Mouse (Mus musculus) splenic B cell, adult 2 months (primary cell): ENCODE measurements around the gene Wipf3.

Experiments
- DNase-seq: peaks from one replicate; pipeline ENCODE4 v3.0.0-alpha.2; 2011; ENCODE audit warnings: low read depth, low spot score
- H3K27me3 ChIP-seq: 2 replicates; pipeline ENCODE4 v1.6.1; 2012; ENCODE audit warnings: mild to moderate bottlenecking, low read length, moderate library complexity, mixed read lengths; ENCODE audit not compliant: control insufficient read depth, poor library complexity, insufficient read depth, severe bottlenecking
- H3K36me3 ChIP-seq: 2 replicates; pipeline ENCODE4 v1.6.1; 2012; ENCODE audit warnings: mild to moderate bottlenecking, low read length, moderate library complexity, mixed read lengths; ENCODE audit not compliant: control insufficient read depth, poor library complexity, insufficient read depth, severe bottlenecking

Wipf3 gene

GRCm38 (mm10) chr6:54481390-54482112 is 52.1 kb downstream of the Wipf3 start:
- Histone ChIP-seq H3K27me3 (no peaks in the 10 kb centered on the region), H3K36me3 (no peaks in the 10 kb centered on the region)
- no peak for DNase-seq

- no peak for DNase-seq
- H3K36me3 ChIP-seq: no peaks in the 10 kb centered on the region
- no peaks in the 10 kb centered on the region for H3K27me3 ChIP-seq
Measured at GRCm38 (mm10) chr6:54485000-54485399, 55.6 kb downstream of the Wipf3 start.

GRCm38 (mm10) chr6:54485435-54485901 is 56.1 kb downstream of the Wipf3 start:
- Histone ChIP-seq H3K36me3 (no peaks in the 10 kb centered on the region), H3K27me3 (no peaks in the 10 kb centered on the region)
- DNase-seq: no peak

- Histone ChIP-seq H3K27me3 (no peaks in the 10 kb centered on the region), H3K36me3 (no peaks in the 10 kb centered on the region)
- no peak for DNase-seq
Measured at GRCm38 (mm10) chr6:54485973-54486569, 56.7 kb downstream of the Wipf3 start.

GRCm38 (mm10) chr6:54491074-54491473 is 61.7 kb downstream of the Wipf3 start:
- Histone ChIP-seq H3K36me3 (no peaks in the 10 kb centered on the region), H3K27me3 (no peaks in the 10 kb centered on the region)
- no peak for DNase-seq

- Histone ChIP-seq H3K36me3 (no peaks in the 10 kb centered on the region), H3K27me3 (no peaks in the 10 kb centered on the region)
- DNase-seq: no peak
Measured at GRCm38 (mm10) chr6:54494097-54494496, 64.7 kb downstream of the Wipf3 start.

- no peaks in the 10 kb centered on the region for H3K27me3 ChIP-seq
- no peak for DNase-seq
- H3K36me3 ChIP-seq: no peaks in the 10 kb centered on the region
Measured at GRCm38 (mm10) chr6:54494612-54495398, 65.4 kb downstream of the Wipf3 start.

GRCm38 (mm10) chr6:54496214-54496613 is 66.8 kb downstream of the Wipf3 start:
- Histone ChIP-seq H3K27me3 (no peaks in the 10 kb centered on the region), H3K36me3 (no peaks in the 10 kb centered on the region)
- no peak for DNase-seq

- DNase-seq: no peak
- no peaks in the 10 kb centered on the region for H3K36me3 ChIP-seq
Measured at GRCm38 (mm10) chr6:54502661-54503115, 73.3 kb downstream of the Wipf3 start.

GRCm38 (mm10) chr6:54506318-54506717 is 76.9 kb downstream of the Wipf3 start:
- DNase-seq: no peak
- Histone ChIP-seq H3K36me3 (no peaks in the 10 kb centered on the region), H3K27me3 (no peaks in the 10 kb centered on the region)

More at GRCm38 (mm10) chr6:54502661-54503115, 73.3 kb downstream of the Wipf3 start:
- H3K27me3 ChIP-seq: no peaks in the 10 kb centered on the region

GRCm38 (mm10) chr6:54507002-54507401 is 77.6 kb downstream of the Wipf3 start:
- DNase-seq: no peak
- Histone ChIP-seq H3K36me3 (no peaks in the 10 kb centered on the region), H3K27me3 (no peaks in the 10 kb centered on the region)

- DNase-seq: no peak
- Histone ChIP-seq H3K36me3 (no peaks in the 10 kb centered on the region), H3K27me3 (no peaks in the 10 kb centered on the region)
Measured at GRCm38 (mm10) chr6:54507808-54508207, 78.4 kb downstream of the Wipf3 start.

GRCm38 (mm10) chr6:54508256-54508793 is 78.9 kb downstream of the Wipf3 start:
- no peak for DNase-seq
- no peaks in the 10 kb centered on the region for H3K36me3 ChIP-seq
- H3K27me3 ChIP-seq: no peaks in the 10 kb centered on the region

- Histone ChIP-seq H3K36me3 (no peaks in the 10 kb centered on the region), H3K27me3 (no peaks in the 10 kb centered on the region)
- DNase-seq: no peak
Measured at GRCm38 (mm10) chr6:54509264-54509663, 79.9 kb downstream of the Wipf3 start.

- Histone ChIP-seq H3K27me3 (no peaks in the 10 kb centered on the region), H3K36me3 (no peaks in the 10 kb centered on the region)
- DNase-seq: no peak
Measured at GRCm38 (mm10) chr6:54512256-54512655, 82.9 kb downstream of the Wipf3 start.
